Mouse (Mus musculus) cerebellum, adult 9-10 months (tissue): ENCODE measurements around the gene S100z.

ENCODE experiments used
- DNase-seq: peaks from one replicate; pipeline ENCODE4 v3.0.0; 2022

The S100z gene

GRCm38 (mm10) chr13:95478671-95479413, at the start of gene S100z:
TSS of gene S100z (minus strand) at chr13:95478721.
- DNase-seq = no peak

- no peak for DNase-seq
These were observed 46.4 kb upstream of the S100z start, which contains the start of gene F2rl1 for GRCm38 (mm10) chr13:95524674-95525491. TSS of gene F2rl1 (minus strand) at chr13:95525227.

GRCm38 (mm10) chr13:95524424-95524673, 45.8 kb upstream of the S100z start:
- no peak for DNase-seq

- DNase-seq = no peak
These were observed 45.3 kb upstream of the S100z start for GRCm38 (mm10) chr13:95523659-95524423.

GRCm38 (mm10) chr13:95522176-95522575, 43.7 kb upstream of the S100z start:
- no peak for DNase-seq

GRCm38 (mm10) chr13:95521029-95521428, 42.5 kb upstream of the S100z start:
- DNase-seq = no peak

- no peak for DNase-seq
These were observed 36.2 kb upstream of the S100z start for GRCm38 (mm10) chr13:95514756-95515155.

- no peak for DNase-seq
These were observed 31.5 kb upstream of the S100z start for GRCm38 (mm10) chr13:95510054-95510453.

GRCm38 (mm10) chr13:95503279-95503917, 24.9 kb upstream of the S100z start:
- no peak for DNase-seq

GRCm38 (mm10) chr13:95496601-95497000, 18.1 kb upstream of the S100z start:
- DNase-seq = no peak

- no peak for DNase-seq
These were observed 16.3 kb upstream of the S100z start for GRCm38 (mm10) chr13:95494812-95495211.

- no peak for DNase-seq
These were observed 14.8 kb upstream of the S100z start for GRCm38 (mm10) chr13:95493296-95493695.

- DNase-seq = no peak
These were observed 12.8 kb upstream of the S100z start for GRCm38 (mm10) chr13:95491327-95491726.

GRCm38 (mm10) chr13:95484664-95485063, 6.1 kb upstream of the S100z start:
- no peak for DNase-seq

- DNase-seq = peak; percentile 45
These were observed 2.9 kb upstream of the S100z start for GRCm38 (mm10) chr13:95481428-95481827.

GRCm38 (mm10) chr13:95477173-95477572, 1.3 kb downstream of the S100z start:
- DNase-seq = no peak

GRCm38 (mm10) chr13:95475124-95475523, 3.4 kb downstream of the S100z start:
- no peak for DNase-seq

GRCm38 (mm10) chr13:95474294-95474693, 4.2 kb downstream of the S100z start:
- no peak for DNase-seq

- no peak for DNase-seq
These were observed 7.6 kb downstream of the S100z start for GRCm38 (mm10) chr13:95470970-95471369.

GRCm38 (mm10) chr13:95451529-95451928, 27.0 kb downstream of the S100z start:
- no peak for DNase-seq

- DNase-seq = no peak
These were observed 27.8 kb downstream of the S100z start for GRCm38 (mm10) chr13:95450636-95451210.

GRCm38 (mm10) chr13:95449730-95450129, 28.8 kb downstream of the S100z start:
- DNase-seq = no peak

- no peak for DNase-seq
These were observed 33.7 kb downstream of the S100z start, which contains the start of gene Crhbp for GRCm38 (mm10) chr13:95444824-95445223. TSS of gene Crhbp (minus strand) at chr13:95444924.
